Mouse (Mus musculus): ENCODE data around the gene Hipk2. TPM values are rescaled to one million over a fixed set of nuclear protein-coding genes. Genes with fewer than 3 reads are reported as not detected.

Gene Hipk2
- total and polyA plus RNA-seq, 3 experiments: 3.9 to 85.1 (median 14.1) TPM

DNA sequence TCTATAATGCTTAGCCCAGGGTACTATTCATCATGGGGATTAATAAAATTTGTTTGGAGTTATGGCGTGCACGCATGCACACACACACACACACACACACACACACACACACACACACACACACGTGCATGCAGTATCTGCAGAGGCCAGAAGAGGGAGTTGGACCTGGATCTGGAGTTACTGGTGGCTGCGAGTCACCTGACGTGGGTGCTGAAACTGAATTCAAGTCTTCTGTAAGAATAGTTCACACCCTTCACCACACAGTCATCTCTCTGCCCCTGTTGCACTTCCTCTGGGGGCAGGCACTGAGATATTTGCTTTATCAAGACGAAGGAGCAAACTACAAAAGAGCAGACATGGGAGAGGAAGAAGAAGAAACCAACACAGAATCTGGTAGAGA, 206.4 kb downstream of the Hipk2 start (continued):
- peak; percentile 75 for TF ChIP-seq SMC3 (IDR thresholded peaks at IDR 0.05; ENCODE audit: low read depth, low read length)

DNA sequence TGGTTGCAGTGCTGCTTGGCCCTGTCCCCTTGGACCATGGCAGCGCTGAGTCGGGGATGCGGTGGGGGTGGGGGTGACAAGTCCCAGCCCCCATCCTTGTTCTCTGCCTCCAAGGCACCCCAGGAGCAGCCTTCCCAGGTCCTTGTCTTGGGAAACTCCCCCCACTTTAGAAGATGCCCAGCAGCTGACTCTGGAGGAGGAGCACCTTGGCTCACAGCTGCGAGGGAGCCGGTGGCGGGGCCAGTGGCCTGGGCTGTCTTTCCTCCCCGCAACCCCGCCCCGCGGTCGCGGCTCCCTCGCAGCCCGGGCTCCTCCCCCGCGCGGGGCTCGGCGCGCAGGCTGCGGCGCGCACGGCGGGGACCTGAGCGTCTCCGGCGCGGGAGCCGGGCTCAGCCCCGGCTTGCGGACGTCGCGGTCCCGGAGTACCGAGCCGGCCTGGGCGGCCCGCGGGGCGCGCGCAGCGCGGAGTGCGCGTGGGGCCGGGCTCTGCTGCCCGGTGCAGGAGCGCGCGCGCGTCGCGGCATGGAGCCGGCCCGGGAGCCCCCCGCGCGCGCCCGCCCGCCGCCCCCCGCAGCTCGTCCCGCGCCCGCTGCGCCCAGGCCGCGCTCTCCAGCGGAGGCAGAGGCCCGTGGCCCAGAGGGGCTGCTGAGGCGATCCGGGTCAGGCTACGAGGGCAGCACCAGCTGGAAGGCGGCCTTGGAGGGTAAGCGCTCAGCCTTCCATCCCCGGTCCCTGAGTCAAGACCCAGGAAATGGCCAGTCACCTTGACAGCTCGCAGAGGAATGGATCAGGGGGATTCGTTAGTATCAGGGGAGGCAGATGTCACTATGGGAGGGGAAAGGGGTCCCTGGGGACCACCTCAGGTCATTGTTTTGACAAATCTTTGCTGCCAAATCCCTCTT, 213.0 kb downstream of the Hipk2 start, which contains the start of gene Clec2l:
Gene Clec2l (plus strand): TSS at position 356 of the 902 bp plus-strand sequence.
- Histone ChIP-seq H3K36me3 (ENCODE audit: control insufficient read depth in 1 of 2, insufficient read depth in 2 of 2, low read length in 2 of 2) (no peaks in the 10 kb centered on the region), H3K9ac (ENCODE audit: control insufficient read depth, low read depth, low read length, poor library complexity, severe bottlenecking) (no peak within 1 kb of the TSS), H3K79me2 (ENCODE audit: control insufficient read depth, insufficient read depth, low read length, poor library complexity) (no peaks in the 10 kb centered on the region), H3K27me3 (ENCODE audit: control insufficient read depth in 1 of 2, insufficient read depth in 2 of 2, low read length in 2 of 2) (peaks cover 4 to 8% of the 10 kb centered on the region in 2 experiments; a peak in 3 of 4 replicates), H3K27ac (ENCODE audit: control insufficient read depth, low read depth, low read length) (no peak within 1 kb of the TSS), H3K4me1 (ENCODE audit: control insufficient read depth in 1 of 2, insufficient read depth in 2 of 2, low read length in 2 of 2) (no peaks in the 10 kb centered on the region; a peak in 1 of 4 replicates), H3K4me3 (ENCODE audit: control insufficient read depth in 1 of 2, insufficient read depth in 1 of 2, low read depth in 2 of 2, low read length in 2 of 2) (no peak within 1 kb of the TSS), H3K9me3 (replicated peaks; ENCODE audit: insufficient read depth, low read length) (no peaks in the 10 kb centered on the region)
- TF ChIP-seq MXI1 (IDR thresholded peaks at IDR 0.05; ENCODE audit: low read depth, low read length) (no peak), TBP (IDR thresholded peaks at IDR 0.05; ENCODE audit: low read depth, low read length) (no peak), MAFK (IDR thresholded peaks at IDR 0.05; ENCODE audit: borderline replicate concordance, low read depth, low read length) (no peak), MYB (IDR thresholded peaks at IDR 0.05; ENCODE audit: low read depth, low read length) (no peak), ZC3H11A (IDR thresholded peaks at IDR 0.05; ENCODE audit: low read depth, low read length) (no peak), CHD1 (IDR thresholded peaks at IDR 0.05; ENCODE audit: low read depth, low read length) (no peak), NRF1 (IDR thresholded peaks at IDR 0.05; ENCODE audit: insufficient read depth, low read depth, low read length, poor library complexity, severe bottlenecking) (no peak), RAD21 (IDR thresholded peaks at IDR 0.05; ENCODE audit: low read depth, low read length) (no peak), UBTF (IDR thresholded peaks at IDR 0.05; ENCODE audit: borderline replicate concordance, insufficient read depth, low read depth, low read length) (no peak), ETS1 (IDR thresholded peaks at IDR 0.05; ENCODE audit: low read depth, low read length) (no peak), KAT2A (conservative IDR thresholded peaks at IDR 0.05; ENCODE audit: low read depth, low read length) (no peak), SIN3A (IDR thresholded peaks at IDR 0.05; ENCODE audit: low read length) (no peak), BHLHE40 (IDR thresholded peaks at IDR 0.05; ENCODE audit: borderline replicate concordance, low read depth, low read length) (no peak), GATA1 (IDR thresholded peaks at IDR 0.05; ENCODE audit: low read depth, low read length) (no peak), TAL1 (IDR thresholded peaks at IDR 0.05; ENCODE audit: low read length) (no peak), JUND (IDR thresholded peaks at IDR 0.05; ENCODE audit: low read depth, low read length) (no peak), ZKSCAN1 (IDR thresholded peaks at IDR 0.05; ENCODE audit: low read depth, low read length) (no peak), CTCF (IDR thresholded peaks at IDR 0.05 in 2 of 3, conservative IDR thresholded peaks at IDR 0.05 in 1 of 3; ENCODE audit: control insufficient read depth in 1 of 3, insufficient read depth in 1 of 3, low read depth in 2 of 3, low read length in 3 of 3, poor library complexity in 1 of 3, severe bottlenecking in 1 of 3) (no peak), MEF2A (IDR thresholded peaks at IDR 0.05; ENCODE audit: extremely low read depth, insufficient replicate concordance, low read depth, low read length, poor library complexity, severe bottlenecking) (no peak), TCF12 (IDR thresholded peaks at IDR 0.05; ENCODE audit: low read depth, low read length) (no peak)
- DNase-seq (ENCODE audit: low read depth, low spot score): no peak
